In genomic region chr1:194985442-194986210, GRCm38 (mm10) we compare ENCODE assay signal across 15 mouse cellular contexts. TPM values are rescaled to one million over a fixed set of nuclear protein-coding genes. Genes with fewer than 3 reads are reported as not detected.
A peak's percentile ranks its signal among the peaks of the same experiment; 100 is the strongest.
DNase-seq lines count a peak whose midpoint lies in the region; ATAC-seq and TF ChIP-seq lines count a peak whose summit lies in the region.
"Had no signal": no experiment of that assay in that cellular context is flagged by ENCODE, and none has a peak within 500 bp of the region (broad histone marks: within the 10 kb centered on the region; RNA-seq: fewer than 3 reads in every experiment).

No protein-coding gene starts in this region.

- no peak for TF ChIP-seq CTCF in heart, adult 2 months (IDR thresholded peaks at IDR 0.05)

- DNase-seq in heart, adult 2 months, result no peak
- no peak for DNase-seq in heart, postnatal 14 days
- no peak for DNase-seq in adrenal gland, postnatal 25 days
- DNase-seq in right cerebral cortex, postnatal 10 days (ENCODE audit: low spot score in 2 of 2), result no peak
- DNase-seq: cerebellum, adult 8-10 months; lung, adult 2 months; thymus, postnatal 36 days had no signal

- H3K4me3 ChIP-seq in heart, adult 2 months, result no peak overlapping the region
- peak overlapping the region; percentile 73 for H3K4me3 ChIP-seq in megakaryocyte, embryonic 14.5 days (replicated peaks)
- H3K4me3 ChIP-seq in midbrain, embryonic 15.5 days, result no peak overlapping the region
- H3K4me3 ChIP-seq: embryonic facial prominence, embryonic 10.5 days; kidney, embryonic 15.5 days; midbrain, embryonic 13.5 days; neural tube, embryonic 12.5 days had no signal

- no peaks in the 10 kb centered on the region for H3K27me3 ChIP-seq in heart, adult 2 months (ENCODE audit: control insufficient read depth, insufficient read depth, low read length)
- H3K27me3 ChIP-seq in megakaryocyte, embryonic 14.5 days (replicated peaks), result no peaks in the 10 kb centered on the region
- no peaks in the 10 kb centered on the region for H3K27me3 ChIP-seq in midbrain, embryonic 15.5 days (replicated peaks)
- H3K27me3 ChIP-seq: kidney, embryonic 15.5 days; midbrain, embryonic 13.5 days; neural tube, embryonic 12.5 days had no signal

- H3K79me2 ChIP-seq in heart, adult 2 months (replicated peaks; ENCODE audit: control insufficient read depth, insufficient read depth, low read length), result peaks cover 9% of the 10 kb centered on the region

- H3K27ac ChIP-seq in heart, adult 2 months, result peak overlapping the region; percentile 15
- no peak overlapping the region for H3K27ac ChIP-seq in midbrain, embryonic 15.5 days
- H3K27ac ChIP-seq: embryonic facial prominence, embryonic 10.5 days; kidney, embryonic 15.5 days; midbrain, embryonic 13.5 days; neural tube, embryonic 12.5 days had no signal

- no peaks in the 10 kb centered on the region for H3K9me3 ChIP-seq in megakaryocyte, embryonic 14.5 days
- no peaks in the 10 kb centered on the region for H3K9me3 ChIP-seq in midbrain, embryonic 15.5 days
- H3K9me3 ChIP-seq: embryonic facial prominence, embryonic 10.5 days; kidney, embryonic 15.5 days; midbrain, embryonic 13.5 days; neural tube, embryonic 12.5 days had no signal

- no peak for TF ChIP-seq POLR2A in heart, adult 2 months (IDR thresholded peaks at IDR 0.05; ENCODE audit: insufficient read depth, low read depth, low read length)

- H3K36me3 ChIP-seq in heart, adult 2 months (ENCODE audit: control insufficient read depth, insufficient read depth, low read length), result peaks cover 37% of the 10 kb centered on the region
- H3K36me3 ChIP-seq in megakaryocyte, embryonic 14.5 days (replicated peaks; ENCODE audit: low read length), result no peaks in the 10 kb centered on the region
- no peaks in the 10 kb centered on the region for H3K36me3 ChIP-seq in midbrain, embryonic 15.5 days (replicated peaks)
- H3K36me3 ChIP-seq: embryonic facial prominence, embryonic 10.5 days; kidney, embryonic 15.5 days; midbrain, embryonic 13.5 days; neural tube, embryonic 12.5 days had no signal

- peak; percentile 40 for ATAC-seq in CD4-positive, CD25-positive, alpha-beta regulatory T cell, adult 4 months
- ATAC-seq in erythroid progenitor cell, adult 5-6 weeks (replicated peaks; ENCODE audit: low FRiP score, poor library complexity, severe bottlenecking), result peak; percentile 64; the same call in 1 of the 2 replicates
- no peak for ATAC-seq in midbrain, embryonic 15.5 days (replicated peaks)
- ATAC-seq: midbrain, embryonic 13.5 days had no signal

- H3K9ac ChIP-seq in heart, adult 2 months (ENCODE audit: low read depth, low read length), result no peak overlapping the region
- H3K9ac ChIP-seq in midbrain, embryonic 15.5 days, result no peak overlapping the region
- H3K9ac ChIP-seq: kidney, embryonic 15.5 days; midbrain, embryonic 13.5 days; neural tube, embryonic 12.5 days had no signal

- H3K4me2 ChIP-seq in midbrain, embryonic 15.5 days, result no peak overlapping the region
- H3K4me2 ChIP-seq: kidney, embryonic 15.5 days; midbrain, embryonic 13.5 days; neural tube, embryonic 12.5 days had no signal

- no peak for TF ChIP-seq EP300 in heart, adult 2 months (IDR thresholded peaks at IDR 0.05; ENCODE audit: insufficient read depth, low read depth, low read length)

- H3K4me1 ChIP-seq in heart, adult 2 months (ENCODE audit: control insufficient read depth, insufficient read depth, low read length), result peaks cover 23% of the 10 kb centered on the region
- peaks cover 63% of the 10 kb centered on the region for H3K4me1 ChIP-seq in megakaryocyte, embryonic 14.5 days
- H3K4me1 ChIP-seq in midbrain, embryonic 15.5 days, result no peaks in the 10 kb centered on the region
- H3K4me1 ChIP-seq: embryonic facial prominence, embryonic 10.5 days; kidney, embryonic 15.5 days; midbrain, embryonic 13.5 days; neural tube, embryonic 12.5 days had no signal

- intact Hi-C loops in heart, adult 2 months (cut with DNase I), result no loop called here
- intact Hi-C loops in heart, postnatal 14 days (cut with DNase I), result no loop called here

- 54% methylated on average over 4 of the region's 4 CpGs for WGBS in heart, adult 2 months
- 85% methylated on average over 4 of the region's 4 CpGs for WGBS in midbrain, embryonic 15.5 days

RNA-seq across cellular contexts. Expression of gene Cd34, which starts 47.0 kb away (rescaled TPM):
- total RNA-seq in heart, adult 2 months (2021), result 10 to 100 TPM; 73.6 to 92.6 TPM
- polyA plus RNA-seq in heart, adult 2 months (2012; rRNA removed), result 86.5 and 172 TPM in 2 replicates
- 100 to 1,000 TPM; 187 to 190 TPM for total RNA-seq in heart, postnatal 14 days (2021)
- under 1 TPM in 1 of 2 experiments, not detected in 1; 0.48 TPM for polyA plus RNA-seq in CD4-positive, CD25-positive, alpha-beta regulatory T cell, adult 4 months (2017; shearing (Covaris generic))
- 3.2 and 10.1 TPM in 2 replicates for total RNA-seq in erythroid progenitor cell, adult 5-6 weeks (2015; ENCODE audit: low replicate concordance)
- 4.4 and 5.1 TPM in 2 replicates for total RNA-seq in erythroid progenitor cell, adult 5-6 weeks (2017; ENCODE audit: low replicate concordance)
- polyA plus RNA-seq in megakaryocyte, embryonic 14.5 days (2012; ENCODE audit: insufficient read depth, low replicate concordance), result 5.9 and 22.5 TPM in 2 replicates
- 43.8 and 51.0 TPM in 2 replicates for total RNA-seq in adrenal gland, postnatal 25 days (2021)
- 28.0 TPM in 2 replicates for polyA plus RNA-seq in midbrain, embryonic 15.5 days (2015; fragmentation: Nextera tagmentation; extraction: Ambion mirVana)
